Mouse (Mus musculus) layer of hippocampus, adult 2 months (tissue): ENCODE measurements around the gene Vmn1r188. TPM values are rescaled to one million over a fixed set of nuclear protein-coding genes. Genes with fewer than 3 reads are reported as not detected.
"Not testable (repeated sequence)": the region's sequence is repeated elsewhere in the genome, so short reads cannot be mapped to it uniquely, and the experiment has no call there.

Source experiments
- DNase-seq, 2 experiments: peaks; one replicate each; pipeline ENCODE4 v3.0.0; 2022; ENCODE audit warnings: low spot score in 2 of 2
- H3K27ac ChIP-seq: fragments of 200-600 bp; 2 replicates; pipeline ENCODE4 v1.8.1; 2022
- H3K4me3 ChIP-seq: fragments of 200-600 bp; 2 replicates; pipeline ENCODE4 v1.8.1; 2022; ENCODE audit warnings: mild to moderate bottlenecking
- CTCF ChIP-seq: fragments of 200-600 bp; conservative IDR thresholded peaks from 2 replicates; pipeline ENCODE4 v1.8.1; 2022; ENCODE audit warnings: antibody characterized with exemption, mild to moderate bottlenecking, moderate library complexity
- long read RNA-seq, 2 experiments: library from polyadenylated mRNA; stranded (forward); transcript quantifications; one replicate each; pipeline ENCODE4 v2.0.0; 2021; ENCODE audit warnings: borderline mapping rate in 2 of 2
- total RNA-seq, 2 experiments: library from RNA; stranded (reverse); gene quantifications; 2 replicates each; pipeline ENCODE4 v1.2.3; 2021

The Vmn1r188 gene
- total RNA-seq = not detected
- long read RNA-seq, experiment 1 = 0 reads
- long read RNA-seq, experiment 2 = 0 reads

DNA sequence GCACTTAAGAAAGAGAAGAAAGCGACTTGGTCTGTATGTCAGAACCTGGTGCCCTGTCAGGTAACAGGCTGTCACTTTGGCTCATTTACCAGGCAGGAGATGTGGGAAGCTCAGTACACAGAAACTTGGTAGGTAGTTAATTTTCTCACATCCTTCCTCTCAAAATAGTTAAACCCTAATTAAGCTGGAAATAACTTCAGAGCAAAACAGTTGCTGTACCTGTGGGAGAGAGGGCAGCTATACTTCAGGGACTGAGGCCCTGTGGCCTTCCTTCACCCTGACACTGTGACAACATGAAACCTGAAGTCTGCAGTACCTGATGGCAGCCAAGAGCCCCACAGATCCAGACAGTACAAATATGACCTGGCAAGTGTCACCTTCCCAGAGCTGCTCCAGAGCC is at the start of gene Vmn1r188:
Gene Vmn1r188, plus strand, starts transcription at position 301 of the 400 bp plus-strand sequence.
- not testable (repeated sequence) for DNase-seq, H3K27ac ChIP-seq, H3K4me3 ChIP-seq

DNA sequence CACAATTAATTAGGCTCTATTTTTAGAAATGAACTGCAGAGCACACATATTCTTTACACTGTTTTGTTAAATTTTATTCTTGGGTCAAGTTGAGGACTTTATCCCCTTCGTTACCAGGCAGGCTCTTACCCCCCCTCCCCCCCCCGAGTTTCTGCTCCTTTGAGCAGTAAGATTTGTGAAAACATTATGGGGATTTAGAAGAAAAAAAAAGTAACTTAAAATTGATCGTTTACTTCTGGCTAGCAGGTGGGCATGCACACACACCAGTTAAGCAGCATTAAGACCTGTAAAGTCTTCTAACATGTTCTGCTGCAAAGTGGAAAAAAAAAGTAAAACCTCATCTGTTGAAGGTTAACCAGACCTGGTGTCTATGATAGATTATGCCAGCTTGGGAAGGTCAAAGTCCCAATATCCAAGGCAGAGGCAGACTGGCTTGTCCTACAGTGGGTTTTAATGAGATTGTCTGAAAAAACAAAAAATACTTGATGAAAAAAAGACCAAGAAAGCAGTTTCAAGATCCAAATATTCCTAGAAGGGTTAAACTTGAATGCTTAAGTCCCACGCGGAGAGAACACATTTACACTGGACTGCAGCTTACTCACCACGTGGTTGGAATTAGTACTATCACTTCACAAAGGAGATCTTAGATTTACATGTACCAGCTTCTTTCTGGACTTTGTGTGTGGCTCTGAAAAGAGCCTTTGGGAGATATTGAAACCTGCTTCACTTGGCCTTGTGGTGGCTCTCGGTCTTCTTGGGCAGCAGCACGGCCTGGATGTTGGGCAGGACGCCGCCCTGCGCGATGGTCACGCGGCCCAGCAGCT is 49.6 kb upstream of the Vmn1r188 start:
- H3K4me3 ChIP-seq = peak overlapping the region; percentile 36; the same call in 1 of the 2 replicates
- TF ChIP-seq CTCF = no peak
- no peak overlapping the region for H3K27ac ChIP-seq
- no peak for DNase-seq

DNA sequence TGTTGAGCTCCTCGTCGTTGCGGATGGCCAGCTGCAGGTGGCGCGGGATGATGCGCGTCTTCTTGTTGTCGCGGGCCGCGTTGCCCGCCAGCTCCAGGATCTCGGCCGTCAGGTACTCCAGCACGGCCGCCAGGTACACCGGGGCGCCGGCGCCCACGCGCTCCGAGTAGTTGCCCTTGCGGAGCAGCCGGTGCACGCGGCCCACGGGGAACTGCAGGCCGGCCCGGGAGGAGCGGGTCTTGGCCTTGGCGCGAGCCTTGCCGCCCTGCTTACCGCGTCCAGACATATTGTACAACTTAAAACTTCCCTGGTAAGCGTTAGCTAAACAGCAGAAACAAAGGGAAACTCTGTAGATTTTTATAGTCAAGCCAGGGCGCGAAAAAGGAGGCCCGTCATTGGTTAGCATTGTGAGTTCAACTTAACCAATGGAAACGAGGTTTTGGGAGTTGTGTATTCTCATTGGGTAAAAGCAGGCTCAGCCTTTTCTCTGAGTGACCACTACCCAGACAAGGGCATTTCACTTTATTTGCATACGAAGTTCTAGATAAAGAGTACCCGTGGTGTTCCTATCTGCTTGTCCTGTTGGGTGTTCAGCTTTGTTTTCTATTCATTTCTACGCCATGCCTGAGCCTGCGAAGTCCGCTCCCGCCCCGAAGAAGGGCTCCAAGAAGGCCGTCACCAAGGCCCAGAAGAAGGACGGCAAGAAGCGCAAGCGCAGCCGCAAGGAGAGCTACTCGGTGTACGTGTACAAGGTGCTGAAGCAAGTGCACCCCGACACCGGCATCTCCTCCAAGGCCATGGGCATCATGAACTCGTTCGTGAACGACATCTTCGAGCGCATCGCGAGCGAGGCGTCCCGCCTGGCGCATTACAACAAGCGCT is 48.7 kb upstream of the Vmn1r188 start, which contains the start of the genes Hist1h2ah and Hist1h2bk:
Gene Hist1h2ah, minus strand, starts transcription at position 302 of the 882 bp plus-strand sequence.
Gene Hist1h2bk, plus strand, starts transcription at position 604 of the 882 bp plus-strand sequence.
- H3K27ac ChIP-seq = not testable (repeated sequence)
- DNase-seq = peak; percentile 79 to 92
- peak within 1 kb of the TSS; percentile 51 for H3K4me3 ChIP-seq

DNA sequence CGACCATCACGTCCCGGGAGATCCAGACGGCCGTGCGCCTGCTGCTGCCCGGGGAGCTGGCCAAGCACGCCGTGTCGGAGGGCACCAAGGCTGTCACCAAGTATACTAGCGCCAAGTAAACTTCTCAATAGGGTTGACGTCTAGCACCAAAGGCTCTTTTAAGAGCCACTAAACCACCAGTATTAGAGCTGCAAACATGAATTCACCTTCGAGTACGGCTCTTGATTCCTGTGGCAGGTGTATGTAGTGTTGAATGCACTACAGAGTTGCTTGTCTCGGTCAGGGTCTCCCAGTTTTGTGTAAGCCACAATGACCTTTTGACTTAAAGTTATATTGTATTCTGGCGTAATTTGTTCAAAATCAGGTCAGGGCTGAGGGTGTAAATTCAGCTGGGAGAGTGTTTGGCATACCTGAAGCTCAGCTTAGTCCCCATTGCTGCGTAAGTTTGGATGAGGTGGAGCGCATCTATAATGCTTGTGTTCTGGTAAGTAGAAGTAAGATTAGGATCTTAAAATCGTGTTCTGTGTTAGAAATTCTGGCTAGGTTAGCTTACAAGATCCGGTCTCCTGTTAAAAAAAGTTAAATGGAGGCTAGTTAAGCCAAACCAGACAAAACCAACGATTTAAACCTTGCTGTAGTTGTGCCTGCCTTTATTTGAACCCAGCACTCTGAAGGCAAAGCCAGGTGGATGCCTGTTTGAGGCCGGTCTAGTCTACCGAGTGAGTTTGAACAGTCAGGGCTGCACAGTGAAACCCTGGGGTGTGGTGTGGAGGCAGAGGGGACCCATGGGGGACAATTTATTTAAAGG is 47.9 kb upstream of the Vmn1r188 start:
- peak overlapping the region; percentile 43 for H3K4me3 ChIP-seq
- no peak for TF ChIP-seq CTCF
- no peak for DNase-seq
- H3K27ac ChIP-seq = no peak overlapping the region

DNA sequence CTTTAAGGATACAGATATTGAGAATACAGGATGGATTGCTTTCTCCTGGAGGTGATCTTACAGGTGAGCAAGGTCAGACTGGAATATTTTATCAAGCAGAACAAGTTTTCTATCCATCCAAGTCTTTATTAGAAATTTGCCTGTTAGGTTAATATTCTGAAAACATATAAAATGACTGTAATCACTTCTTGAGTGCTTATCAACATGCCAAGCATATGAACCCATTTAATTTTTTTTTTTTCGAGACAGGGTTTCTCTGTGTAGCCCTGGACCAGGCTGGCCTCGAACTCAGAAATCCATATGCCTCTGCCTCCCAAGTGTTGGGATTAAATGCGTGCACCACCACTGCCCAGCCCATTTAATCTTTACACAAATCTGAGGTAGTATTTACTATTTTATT is 47.3 kb upstream of the Vmn1r188 start:
- TF ChIP-seq CTCF = no peak
- no peak overlapping the region for H3K4me3 ChIP-seq
- H3K27ac ChIP-seq = no peak overlapping the region
- DNase-seq = no peak

DNA sequence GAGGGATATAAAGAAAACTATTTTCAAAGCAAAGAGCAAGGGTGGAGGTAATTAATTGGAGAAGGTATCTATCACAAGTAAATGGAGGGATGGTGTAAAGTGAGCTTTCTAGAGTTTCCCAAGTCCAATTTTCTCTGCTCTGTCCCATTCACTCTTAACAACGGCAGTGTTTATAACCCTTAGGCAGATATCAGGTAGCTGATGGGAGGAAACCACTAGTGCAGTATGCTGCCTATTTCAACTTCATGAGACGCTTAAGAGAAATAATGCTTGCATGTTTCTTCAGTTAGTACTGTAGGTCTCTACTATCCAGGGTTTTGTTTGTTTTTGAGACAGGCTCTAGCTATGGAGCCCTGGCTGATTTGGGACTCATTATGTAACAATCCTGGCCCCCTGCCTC is 46.8 kb upstream of the Vmn1r188 start:
- Histone ChIP-seq H3K4me3 (no peak overlapping the region), H3K27ac (no peak overlapping the region)
- DNase-seq = no peak
- no peak for TF ChIP-seq CTCF

DNA sequence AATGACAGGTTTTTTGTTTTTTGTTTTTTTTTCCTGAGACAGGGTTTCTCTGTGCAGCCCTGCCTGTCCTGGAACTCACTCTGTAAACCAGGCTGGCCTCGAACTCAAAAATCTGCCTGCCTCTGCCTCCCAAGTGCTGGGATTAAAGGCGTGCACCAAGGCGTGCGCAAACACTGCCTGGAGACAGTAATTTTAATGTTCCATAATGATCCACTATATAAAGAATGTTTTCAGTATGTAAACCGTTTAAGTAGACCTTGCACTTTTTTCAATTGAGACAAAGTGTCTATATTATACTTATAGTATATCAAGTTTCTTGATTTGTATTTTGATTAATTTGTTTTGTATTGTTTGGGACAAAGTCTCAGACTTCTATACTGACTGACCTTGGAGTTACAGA is 44.9 kb upstream of the Vmn1r188 start:
- no peak overlapping the region for H3K27ac ChIP-seq
- DNase-seq = no peak
- H3K4me3 ChIP-seq = no peak overlapping the region
- no peak for TF ChIP-seq CTCF

DNA sequence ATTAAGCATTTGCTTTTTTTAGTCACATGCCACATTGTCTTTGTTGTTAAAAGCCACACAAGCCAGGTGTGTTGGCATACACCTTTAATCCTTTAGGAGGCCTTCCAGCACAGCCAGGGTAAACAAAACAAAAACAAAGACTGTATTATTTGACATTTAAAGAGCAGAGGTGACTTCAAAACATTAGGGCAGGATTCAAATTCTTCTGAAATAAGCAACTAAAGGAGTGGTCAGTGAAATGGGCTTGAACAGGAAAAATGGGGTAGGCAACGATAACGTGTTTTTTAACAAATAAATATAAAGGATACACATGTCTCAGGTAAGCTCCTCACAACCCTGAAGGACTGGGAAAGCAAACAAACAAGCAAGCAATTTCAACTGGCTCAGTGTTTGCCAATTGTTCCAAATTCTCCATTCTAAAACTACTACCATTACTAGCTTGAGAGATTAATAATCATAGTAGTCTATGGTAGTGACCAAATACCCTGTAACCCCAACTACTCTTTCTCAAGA is 44.2 kb upstream of the Vmn1r188 start:
- Histone ChIP-seq H3K4me3 (peak overlapping the region; percentile 56), H3K27ac (peak overlapping the region; percentile 86; the same call in 1 of the 2 replicates)
- no peak for DNase-seq
- no peak for TF ChIP-seq CTCF

DNA sequence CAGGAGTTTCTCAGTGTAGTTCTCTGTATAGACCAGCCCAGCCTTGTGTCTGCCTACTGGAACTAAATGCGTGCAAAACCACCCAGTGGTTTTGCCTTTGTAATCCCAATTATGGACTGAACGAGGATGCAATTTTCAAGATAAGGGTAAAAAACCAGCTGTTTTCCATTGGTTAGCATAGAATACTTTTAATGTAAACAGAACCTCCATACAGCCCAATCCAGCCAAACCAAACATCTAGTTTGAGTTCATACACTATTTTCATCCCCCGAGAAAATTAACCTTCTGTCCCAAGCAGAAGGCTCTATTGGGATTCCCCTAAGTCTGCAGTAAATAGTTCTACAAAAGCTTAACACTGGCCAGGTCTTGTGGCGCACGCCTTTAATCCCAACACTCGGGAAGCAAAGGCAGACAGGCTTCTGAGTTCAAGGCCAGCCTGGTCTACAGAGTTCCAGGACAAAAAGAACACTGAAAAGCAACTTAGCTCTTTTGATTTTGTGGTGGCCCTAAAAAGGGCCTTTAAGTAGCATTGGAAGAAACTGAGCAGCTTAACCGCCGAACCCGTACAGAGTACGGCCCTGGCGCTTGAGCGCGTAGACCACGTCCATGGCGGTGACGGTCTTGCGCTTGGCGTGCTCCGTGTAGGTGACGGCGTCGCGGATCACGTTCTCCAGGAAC is 43.6 kb upstream of the Vmn1r188 start:
- Histone ChIP-seq H3K4me3 (peak overlapping the region; percentile 56), H3K27ac (peak overlapping the region; percentile 86)
- no peak for TF ChIP-seq CTCF
- DNase-seq = no peak

DNA sequence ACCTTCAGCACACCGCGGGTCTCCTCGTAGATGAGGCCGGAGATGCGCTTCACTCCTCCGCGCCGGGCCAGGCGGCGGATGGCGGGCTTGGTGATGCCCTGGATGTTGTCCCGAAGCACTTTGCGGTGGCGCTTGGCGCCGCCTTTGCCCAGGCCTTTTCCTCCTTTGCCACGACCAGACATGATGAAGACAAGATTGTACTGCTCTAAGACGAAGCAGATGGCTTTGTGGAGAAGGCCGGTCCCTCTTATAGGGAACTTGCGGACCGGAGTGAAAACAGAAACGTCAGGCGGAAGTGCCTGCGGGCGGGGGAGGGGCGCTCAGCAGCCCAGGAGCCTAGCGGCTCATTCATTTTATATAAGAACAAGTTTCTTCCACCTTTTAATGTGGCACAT is 43.1 kb upstream of the Vmn1r188 start, which contains the start of gene Hist1h4i:
Gene Hist1h4i, minus strand, starts transcription at position 221 of the 395 bp plus-strand sequence.
- H3K4me3 ChIP-seq = peak within 1 kb of the TSS; percentile 56
- H3K27ac ChIP-seq = peak within 1 kb of the TSS; percentile 86
- peak; percentile 96 to 97 for DNase-seq

DNA sequence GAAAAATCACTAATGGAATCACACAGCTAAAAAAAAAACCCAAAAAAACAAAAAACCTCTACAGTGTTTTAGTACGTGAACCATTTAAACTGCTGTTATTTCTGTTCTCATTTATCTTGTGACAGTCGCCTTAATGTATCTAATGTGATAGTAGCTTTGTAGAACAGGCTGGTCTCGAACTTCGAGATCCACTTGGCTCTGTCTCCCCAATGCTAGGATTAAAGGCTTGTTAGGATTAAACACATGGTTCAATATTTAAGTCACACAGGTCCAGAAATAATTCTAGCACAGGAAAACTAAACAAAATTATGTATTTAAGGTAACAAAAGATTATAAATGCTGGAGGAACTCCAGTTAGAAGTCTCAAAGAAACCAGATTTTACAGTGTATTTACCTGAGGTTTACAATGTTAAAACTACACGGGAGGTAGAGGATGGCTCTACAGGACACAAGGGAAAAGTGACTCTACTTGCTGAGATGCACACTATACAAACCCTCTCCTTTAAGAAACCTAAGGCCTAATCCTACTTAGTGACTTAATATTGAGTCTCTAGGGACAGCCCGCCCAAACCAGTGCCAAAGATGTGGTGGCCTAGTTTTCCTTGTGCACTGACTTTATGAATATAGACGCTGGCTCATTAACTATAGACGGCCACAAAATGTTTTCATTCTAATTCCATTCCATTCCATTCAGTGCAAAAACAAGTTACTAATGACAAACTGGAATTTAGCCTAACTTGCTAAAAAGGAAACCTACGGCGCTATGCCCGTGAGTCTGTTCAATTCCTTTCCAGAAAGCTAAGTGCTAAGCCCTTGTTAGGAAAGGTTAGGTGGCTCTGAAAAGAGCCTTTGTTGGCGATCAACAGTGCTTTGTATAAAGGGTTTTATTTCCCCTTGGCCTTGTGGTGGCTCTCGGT is 42.3 kb upstream of the Vmn1r188 start:
- no peak for DNase-seq
- Histone ChIP-seq H3K27ac (peak overlapping the region; percentile 86), H3K4me3 (peak overlapping the region; percentile 56; the same call in 1 of the 2 replicates)
- no peak for TF ChIP-seq CTCF

DNA sequence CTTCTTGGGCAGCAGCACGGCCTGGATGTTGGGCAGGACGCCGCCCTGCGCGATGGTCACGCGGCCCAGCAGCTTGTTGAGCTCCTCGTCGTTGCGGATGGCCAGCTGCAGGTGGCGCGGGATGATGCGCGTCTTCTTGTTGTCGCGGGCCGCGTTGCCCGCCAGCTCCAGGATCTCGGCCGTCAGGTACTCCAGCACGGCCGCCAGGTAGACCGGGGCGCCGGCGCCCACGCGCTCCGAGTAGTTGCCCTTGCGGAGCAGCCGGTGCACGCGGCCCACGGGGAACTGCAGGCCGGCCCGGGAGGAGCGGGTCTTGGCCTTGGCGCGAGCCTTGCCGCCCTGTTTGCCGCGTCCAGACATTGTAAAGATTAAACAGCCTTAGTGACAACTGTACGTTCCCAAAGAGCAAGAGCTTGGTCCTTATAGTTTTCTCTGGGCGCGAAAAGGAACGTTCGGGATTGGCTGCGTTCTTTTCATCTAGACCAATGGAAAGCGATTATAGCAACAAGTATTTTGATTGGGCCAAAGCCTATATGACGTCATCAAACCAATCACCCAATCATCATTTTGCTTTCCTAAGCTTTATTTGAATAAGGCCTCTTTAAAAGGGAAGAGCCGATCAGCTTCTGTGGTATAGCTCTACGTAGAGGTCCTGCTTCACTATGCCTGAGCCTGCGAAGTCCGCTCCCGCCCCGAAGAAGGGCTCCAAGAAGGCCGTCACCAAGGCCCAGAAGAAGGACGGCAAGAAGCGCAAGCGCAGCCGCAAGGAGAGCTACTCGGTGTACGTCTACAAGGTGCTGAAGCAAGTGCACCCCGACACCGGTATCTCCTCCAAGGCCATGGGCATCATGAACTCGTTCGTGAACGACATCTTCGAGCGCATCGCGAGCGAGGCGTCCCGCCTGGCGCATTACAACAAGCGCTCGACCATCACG is 41.4 kb upstream of the Vmn1r188 start, which contains the start of the genes Hist1h2ag and Hist1h2bj:
Gene Hist1h2ag, minus strand, starts transcription at position 377 of the 935 bp plus-strand sequence.
Gene Hist1h2bj, plus strand, starts transcription at position 647 of the 935 bp plus-strand sequence.
- DNase-seq = peak; percentile 89 to 96
- Histone ChIP-seq H3K4me3 (peak within 1 kb of the TSS; percentile 54), H3K27ac (peak within 1 kb of the TSS; percentile 86)
